Mouse (Mus musculus) thymus, postnatal 10 days (tissue): ENCODE data around the gene Polk.

Experiments used
- DNase-seq, 2 experiments: peaks; one replicate each; pipeline ENCODE4 v3.0.0; 2021; ENCODE audit warnings: low spot score in 2 of 2

Polk gene

DNA sequence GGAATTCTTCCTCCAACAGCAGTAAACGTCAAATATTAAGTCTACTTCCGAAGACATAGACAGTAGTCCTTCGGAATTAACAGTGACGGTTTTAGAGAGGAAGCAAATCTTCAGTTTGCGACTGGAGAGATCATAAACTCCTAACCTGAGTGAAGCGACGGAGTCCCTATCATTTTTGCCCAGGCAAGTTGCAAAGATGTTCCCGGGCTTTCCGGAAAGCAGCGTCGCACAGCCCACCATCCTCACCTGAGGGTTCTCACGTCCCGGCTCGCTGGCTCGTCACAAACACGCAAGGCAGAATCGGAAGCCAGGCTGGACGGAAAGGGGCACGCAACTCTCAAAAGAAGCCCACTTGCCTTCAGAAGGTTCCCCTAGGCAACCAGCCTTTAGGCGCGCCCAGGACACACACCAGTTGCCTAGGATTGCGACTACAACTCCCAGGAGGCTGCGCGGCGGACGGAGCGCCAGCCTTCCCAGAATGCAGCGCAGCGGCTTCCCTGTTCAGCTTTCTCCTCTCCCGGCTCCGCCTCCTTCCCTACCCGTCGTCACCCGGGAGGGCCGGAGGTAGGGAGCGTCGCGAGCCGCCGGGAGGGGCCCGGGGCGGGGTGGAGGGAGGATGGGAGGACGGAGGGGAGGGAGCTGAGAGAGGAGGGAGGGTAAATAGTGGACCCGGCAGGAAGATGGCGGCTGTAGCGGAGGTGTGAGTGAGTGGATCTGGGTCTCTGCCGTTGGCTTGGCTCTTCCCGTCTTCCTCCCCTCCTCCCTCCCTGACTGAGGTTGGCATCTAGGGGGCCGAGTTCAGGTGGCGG, at the start of gene Polk, which contains the start of gene Col4a3bp:
Gene Polk (minus strand): TSS at position 499 of the 809 bp plus-strand sequence.
Gene Col4a3bp (plus strand): TSS at position 538 of the 809 bp plus-strand sequence.
- DNase-seq = peak; percentile 89 to 90

DNA sequence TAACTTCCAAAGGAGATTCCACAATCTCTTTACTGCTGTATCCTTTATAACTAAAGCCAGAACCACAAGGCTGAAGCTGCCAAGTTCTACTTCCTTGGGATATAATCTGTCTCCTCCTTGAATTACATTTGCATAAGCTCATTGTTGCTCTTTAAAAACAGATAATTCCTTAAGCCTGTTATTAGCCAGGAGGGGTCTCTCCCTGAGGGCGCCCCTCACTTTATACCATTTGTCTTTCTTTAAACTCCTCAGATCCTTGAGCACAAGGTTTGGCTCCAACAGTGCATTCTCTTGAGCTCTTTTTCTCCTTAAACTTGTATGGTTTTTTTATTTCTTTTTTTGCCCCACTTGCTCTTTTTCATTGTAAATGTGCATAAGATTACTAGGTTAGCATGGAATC, 46.3 kb upstream of the Polk start:
- no peak for DNase-seq

DNA sequence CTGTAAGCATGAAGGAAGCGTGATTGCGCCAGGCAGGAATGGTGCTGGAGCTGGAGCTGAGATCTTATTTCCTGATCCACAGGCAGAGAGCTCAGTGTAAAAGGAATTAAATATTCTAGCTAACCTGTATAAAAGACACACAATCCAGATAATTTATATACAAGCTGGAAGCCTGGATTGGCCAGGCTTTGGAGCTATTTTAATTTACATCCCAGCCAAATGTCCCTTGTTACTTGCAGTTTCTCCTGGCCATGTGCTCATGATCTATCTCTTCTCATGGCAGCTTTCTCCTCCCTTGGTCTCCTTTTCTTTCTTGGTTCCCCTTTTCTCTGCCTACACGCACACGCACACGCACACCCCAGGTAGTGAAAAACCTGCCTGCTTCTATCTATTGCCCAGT, 44.2 kb upstream of the Polk start:
- no peak for DNase-seq

DNA sequence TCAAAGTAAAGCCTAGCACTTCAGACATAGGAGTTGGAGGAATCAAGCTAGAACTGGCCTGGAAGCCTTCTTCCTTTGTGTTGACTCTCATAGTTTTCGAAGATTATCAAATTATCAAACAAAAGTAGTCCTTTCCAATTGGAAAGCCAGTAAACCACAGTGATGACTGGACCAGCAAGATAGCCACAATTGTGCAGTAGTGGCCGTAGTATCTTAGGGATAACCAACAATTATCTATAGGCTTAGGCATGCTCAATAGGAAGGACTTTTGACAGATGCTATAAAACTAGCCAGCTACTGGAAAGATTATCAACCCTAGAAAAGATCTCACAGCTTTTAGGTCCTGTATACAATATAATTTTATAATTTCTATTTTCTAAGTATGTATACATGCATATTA, 41.8 kb upstream of the Polk start:
- no peak for DNase-seq

DNA sequence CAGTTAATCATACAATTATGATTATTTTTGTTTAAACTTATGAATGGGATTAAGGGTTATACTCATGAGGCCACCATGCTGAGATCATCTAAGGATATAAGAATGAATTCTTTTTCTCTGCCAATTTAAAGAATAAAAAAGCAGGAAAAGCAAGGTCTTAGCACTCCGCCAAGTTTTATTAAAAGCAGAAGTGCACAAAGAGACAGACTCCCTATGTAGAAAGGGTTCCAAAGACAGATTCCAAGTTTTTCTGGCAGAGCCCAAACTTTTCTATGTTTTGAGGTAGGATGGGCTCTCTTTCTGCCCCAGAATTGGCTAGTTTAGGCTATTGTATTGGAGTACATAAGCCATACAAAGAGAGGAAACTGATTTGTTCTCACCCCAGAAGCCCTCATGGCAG, 37.6 kb upstream of the Polk start:
- DNase-seq = no peak

GRCm38 (mm10) chr13:96579104-96579503, 36.7 kb upstream of the Polk start:
- DNase-seq = no peak

DNA sequence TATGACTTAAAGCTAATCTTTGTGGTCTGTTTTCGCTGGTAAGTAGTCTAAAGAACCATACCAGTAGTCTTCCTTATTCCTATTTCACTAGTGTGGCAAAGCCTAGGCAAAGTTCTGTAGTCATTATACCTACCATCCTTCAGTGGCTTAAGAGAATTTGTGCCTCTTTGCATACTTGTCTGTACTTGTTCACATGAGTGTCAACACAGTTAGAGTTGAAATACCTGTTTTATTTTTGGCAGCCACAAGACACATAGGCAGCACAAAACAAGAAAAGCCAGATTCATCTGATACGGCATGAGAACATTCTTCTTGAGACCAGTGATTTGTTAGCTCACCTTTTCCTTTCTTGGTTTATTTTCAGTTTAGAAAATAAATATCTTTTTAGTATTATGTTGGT, 31.8 kb upstream of the Polk start:
- DNase-seq = no peak

GRCm38 (mm10) chr13:96571016-96571361, 28.6 kb upstream of the Polk start:
- no peak for DNase-seq

GRCm38 (mm10) chr13:96570313-96571015, 28.1 kb upstream of the Polk start:
- DNase-seq = no peak

DNA sequence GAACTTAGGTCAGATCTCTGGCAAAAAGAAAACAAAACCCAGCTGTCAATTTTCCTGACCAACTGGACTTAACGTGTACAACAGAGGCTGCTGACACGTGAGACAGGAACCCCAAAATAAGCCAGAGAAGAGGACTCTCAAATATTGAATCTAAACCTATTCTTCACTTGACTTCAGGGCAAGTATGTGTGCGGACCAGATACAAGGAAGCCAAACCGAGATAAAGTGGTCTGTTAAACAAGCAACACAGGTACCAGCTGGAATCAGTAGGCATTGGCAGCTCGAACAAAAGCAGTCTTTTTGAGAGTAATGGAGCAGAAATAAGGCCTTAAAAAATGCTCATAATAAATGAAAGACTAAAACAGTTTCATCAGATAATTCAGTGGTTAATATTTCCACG, 25.6 kb upstream of the Polk start:
- DNase-seq = no peak

GRCm38 (mm10) chr13:96555099-96555498, 12.7 kb upstream of the Polk start:
- DNase-seq = no peak

DNA sequence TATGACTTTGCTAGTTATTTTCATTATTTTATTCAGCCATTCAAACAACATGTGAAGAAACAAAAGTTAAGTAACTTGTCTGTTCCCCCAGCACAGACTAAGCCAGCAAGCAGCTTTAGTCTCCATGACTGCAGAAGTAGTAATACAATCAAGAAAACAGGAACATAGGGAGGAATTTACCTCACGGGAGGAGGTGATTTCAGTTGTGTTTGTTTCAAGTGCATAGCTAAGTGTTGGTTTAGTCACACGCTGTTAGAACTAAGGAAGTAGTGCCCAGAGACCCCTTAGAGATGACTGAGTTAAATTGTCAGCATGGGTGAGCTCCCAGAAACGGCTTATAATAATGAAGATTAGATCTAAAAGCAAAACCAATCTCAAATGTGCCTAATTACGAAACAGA, 5.6 kb upstream of the Polk start:
- DNase-seq = no peak

DNA sequence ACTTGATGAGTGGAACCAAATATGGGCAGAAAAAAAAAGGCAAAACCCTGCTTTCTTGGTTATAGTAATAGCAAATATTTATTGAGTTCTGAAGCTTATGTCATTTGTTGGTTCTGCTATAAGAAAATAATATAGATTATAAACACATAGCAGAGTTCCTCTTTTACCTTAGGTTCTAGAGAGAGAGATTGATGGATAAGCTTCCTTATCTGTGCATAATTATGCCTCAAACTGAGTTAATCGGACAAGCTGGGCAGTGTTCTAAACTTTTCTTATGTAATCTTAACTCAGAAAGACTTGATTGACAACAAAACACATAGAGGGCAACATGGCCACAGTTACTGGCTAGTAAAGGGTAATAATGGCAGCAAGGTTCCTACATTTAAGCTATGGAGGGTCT, 4.9 kb upstream of the Polk start:
- no peak for DNase-seq

DNA sequence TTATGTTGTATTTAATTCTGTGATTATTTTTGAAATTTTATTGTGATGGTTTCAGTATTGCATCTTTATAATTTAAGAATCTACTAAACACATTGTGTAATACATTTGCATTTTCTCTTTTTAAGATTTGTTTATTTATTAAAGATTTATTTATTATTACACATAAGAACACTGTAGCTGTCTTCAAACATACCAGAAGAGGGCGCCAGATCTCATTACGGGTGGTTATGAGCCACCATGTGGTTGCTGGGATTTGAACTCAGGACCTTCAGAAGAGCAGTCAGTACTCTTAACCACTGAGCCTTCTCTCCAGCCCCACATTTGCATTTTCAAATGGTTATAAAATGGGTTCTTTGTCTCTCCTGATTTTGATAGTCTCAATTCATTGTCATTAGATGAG, 2.1 kb upstream of the Polk start:
- DNase-seq = peak in 1 of 2 experiments; percentile 16

GRCm38 (mm10) chr13:96542901-96543891, 817 bp upstream of the Polk start:
- peak in 1 of 2 experiments; percentile 62 for DNase-seq

- DNase-seq = no peak
Observed at GRCm38 (mm10) chr13:96541381-96541780, 998 bp downstream of the Polk start.

- no peak for DNase-seq
Observed at GRCm38 (mm10) chr13:96538103-96538502, 4.3 kb downstream of the Polk start.

- DNase-seq = no peak
Observed at GRCm38 (mm10) chr13:96536821-96537572, 5.4 kb downstream of the Polk start.

- no peak for DNase-seq
Observed at GRCm38 (mm10) chr13:96533742-96534141, 8.6 kb downstream of the Polk start.

GRCm38 (mm10) chr13:96532176-96532575, 10.2 kb downstream of the Polk start:
- DNase-seq = no peak

DNA sequence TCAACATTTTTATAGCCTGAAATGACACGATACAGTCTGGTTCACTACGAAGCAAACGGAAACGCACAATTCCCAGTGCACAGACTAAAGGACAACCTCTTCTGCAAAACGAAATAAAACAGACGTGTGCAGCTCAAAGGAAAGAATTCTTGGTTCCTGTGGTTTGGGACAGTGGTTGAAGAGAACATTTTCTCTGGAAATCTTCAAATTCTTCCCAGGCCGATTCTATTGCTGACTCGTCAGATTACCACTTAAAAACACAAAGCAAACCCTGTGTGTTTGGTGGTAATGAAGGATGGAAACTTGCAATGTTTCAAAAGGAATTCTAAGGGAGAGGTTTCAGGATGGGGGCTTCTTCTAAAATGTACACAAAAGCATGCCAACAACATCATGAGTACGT, 12.3 kb downstream of the Polk start:
- no peak for DNase-seq
